In genomic region chr7:75700771-75701345, GRCm38 (mm10) we compare ENCODE assay signal across 20 mouse cellular contexts.
DNase-seq lines count a peak whose midpoint lies in the region; ATAC-seq and TF ChIP-seq lines count a peak whose summit lies in the region.
"Had no signal": no experiment of that assay in that cellular context is flagged by ENCODE, and none has a peak within 500 bp of the region (broad histone marks: within the 10 kb centered on the region; RNA-seq: fewer than 3 reads in every experiment).

No protein-coding gene starts in this region.

- DNase-seq in heart, postnatal 0 days (ENCODE audit: low spot score) = no peak
- peak; percentile 18 for DNase-seq in thymus, adult 2 months
- no peak for DNase-seq in thymus, postnatal 36 days
- DNase-seq in cerebellum, adult 18-20 months = no peak
- DNase-seq in ovary, postnatal 14 days (ENCODE audit: low spot score) = no peak
- DNase-seq: adrenal gland, postnatal 10 days; cerebellum, postnatal 10 days; gastrocnemius, postnatal 25 days; layer of hippocampus, adult 9-11 months; lung, postnatal 14 days had no signal

- no peak overlapping the region for H3K9ac ChIP-seq in heart, postnatal 0 days (replicated peaks; ENCODE audit: low read depth, low read length)
- no peak overlapping the region for H3K9ac ChIP-seq in heart, embryonic 11.5 days (ENCODE audit: low read depth, low read length)
- H3K9ac ChIP-seq: heart, embryonic 13.5 days; intestine, embryonic 15.5 days; limb, embryonic 15.5 days; midbrain, embryonic 12.5 days had no signal

- ATAC-seq in heart, postnatal 0 days (ENCODE audit: insufficient read depth, low read depth) = no peak
- ATAC-seq in heart, embryonic 11.5 days (replicated peaks; ENCODE audit: insufficient number of reproducible peaks, low FRiP score, low TSS enrichment) = no peak
- peak; percentile 31 for ATAC-seq in granulocyte monocyte progenitor cell, adult 5-6 weeks (replicated peaks; ENCODE audit: poor library complexity, severe bottlenecking)
- ATAC-seq in neutrophil, adult 5-6 weeks (ENCODE audit: extremely low read depth, insufficient number of reproducible peaks, low FRiP score, poor library complexity, severe bottlenecking) = peak; percentile 17; the same call in 1 of the 2 replicates
- ATAC-seq: forebrain, embryonic 16.5 days; intestine, embryonic 15.5 days had no signal

- TF ChIP-seq POLR2A in thymus, adult 2 months (IDR thresholded peaks at IDR 0.05; ENCODE audit: control insufficient read depth, extremely low read depth, insufficient read depth, low read length, poor library complexity) = no peak

- peaks cover 86% of the 10 kb centered on the region for H3K36me3 ChIP-seq in heart, postnatal 0 days (replicated peaks; ENCODE audit: control insufficient read depth, insufficient read depth, low read length)
- peaks cover 12% of the 10 kb centered on the region for H3K36me3 ChIP-seq in heart, embryonic 11.5 days (ENCODE audit: control insufficient read depth, insufficient read depth, low read length)
- H3K36me3 ChIP-seq in thymus, adult 2 months (ENCODE audit: control insufficient read depth, insufficient read depth, low read length) = peaks cover 48% of the 10 kb centered on the region

- H3K27me3 ChIP-seq in heart, postnatal 0 days (ENCODE audit: control insufficient read depth, insufficient read depth, low read length) = no peaks in the 10 kb centered on the region
- H3K27me3 ChIP-seq in heart, embryonic 11.5 days (ENCODE audit: control insufficient read depth, insufficient read depth, low read length) = no peaks in the 10 kb centered on the region
- H3K27me3 ChIP-seq in thymus, adult 2 months (ENCODE audit: control insufficient read depth, insufficient read depth, low read length) = no peaks in the 10 kb centered on the region
- H3K27me3 ChIP-seq: heart, embryonic 13.5 days; intestine, embryonic 15.5 days; limb, embryonic 15.5 days; midbrain, embryonic 12.5 days had no signal

- no peak overlapping the region for H3K4me2 ChIP-seq in heart, postnatal 0 days (ENCODE audit: low read depth, low read length)
- H3K4me2 ChIP-seq in heart, embryonic 11.5 days = no peak overlapping the region
- H3K4me2 ChIP-seq: heart, embryonic 13.5 days; intestine, embryonic 15.5 days; limb, embryonic 15.5 days; midbrain, embryonic 12.5 days had no signal

- TF ChIP-seq EP300 in heart, postnatal 0 days (IDR thresholded peaks at IDR 0.05; ENCODE audit: low read depth) = no peak

- no peak overlapping the region for H3K4me3 ChIP-seq in heart, postnatal 0 days (ENCODE audit: low read depth, low read length)
- no peak overlapping the region for H3K4me3 ChIP-seq in heart, embryonic 11.5 days (ENCODE audit: low read depth, low read length)
- H3K4me3 ChIP-seq in thymus, adult 2 months (ENCODE audit: control insufficient read depth, insufficient read depth, low read length) = no peak overlapping the region
- H3K4me3 ChIP-seq: erythroblast, embryonic 14.5 days; heart, embryonic 13.5 days; intestine, embryonic 15.5 days; limb, embryonic 15.5 days; midbrain, embryonic 12.5 days had no signal

- peak overlapping the region; percentile 13; the same call in 1 of the 2 replicates for H3K27ac ChIP-seq in heart, postnatal 0 days (ENCODE audit: low read depth)
- no peak overlapping the region for H3K27ac ChIP-seq in heart, embryonic 11.5 days (ENCODE audit: low read depth, low read length)
- peak overlapping the region; percentile 61; the same call in 1 of the 2 replicates for H3K27ac ChIP-seq in thymus, adult 2 months (ENCODE audit: control insufficient read depth, insufficient read depth, low read length)
- H3K27ac ChIP-seq: heart, embryonic 13.5 days; intestine, embryonic 15.5 days; kidney, postnatal 0 days; limb, embryonic 15.5 days; midbrain, embryonic 12.5 days had no signal

- no peaks in the 10 kb centered on the region for H3K4me1 ChIP-seq in heart, postnatal 0 days (ENCODE audit: control insufficient read depth, insufficient read depth)
- H3K4me1 ChIP-seq in heart, embryonic 11.5 days (ENCODE audit: control insufficient read depth, insufficient read depth, low read length) = no peaks in the 10 kb centered on the region
- peaks cover 8% of the 10 kb centered on the region for H3K4me1 ChIP-seq in thymus, adult 2 months (replicated peaks; ENCODE audit: control insufficient read depth, insufficient read depth, low read length)
- H3K4me1 ChIP-seq: heart, embryonic 13.5 days; intestine, embryonic 15.5 days; limb, embryonic 15.5 days; midbrain, embryonic 12.5 days had no signal

- TF ChIP-seq CTCF in heart, postnatal 0 days (IDR thresholded peaks at IDR 0.05; ENCODE audit: low read depth) = no peak
- TF ChIP-seq CTCF in thymus, adult 2 months (IDR thresholded peaks at IDR 0.05; ENCODE audit: borderline replicate concordance, control insufficient read depth, extremely low read depth, insufficient read depth, low read length, poor library complexity) = no peak

- 79% methylated on average over 10 of the region's 10 CpGs for WGBS in heart, postnatal 0 days
- WGBS in heart, embryonic 11.5 days (ENCODE audit: insufficient replicate concordance) = 86% methylated on average over 10 of the region's 10 CpGs
- 33% methylated on average over 10 of the region's 10 CpGs for WGBS in thymus, adult 2 months

- H3K9me3 ChIP-seq in heart, postnatal 0 days (replicated peaks; ENCODE audit: control insufficient read depth, low read length) = no peaks in the 10 kb centered on the region
- H3K9me3 ChIP-seq in heart, embryonic 11.5 days (replicated peaks; ENCODE audit: control insufficient read depth, low read length) = no peaks in the 10 kb centered on the region
- H3K9me3 ChIP-seq: heart, embryonic 13.5 days; intestine, embryonic 15.5 days; limb, embryonic 15.5 days; midbrain, embryonic 12.5 days had no signal

Comparison
In these comparisons a context has a peak if more than half of its experiments do, and no peak if none do; other contexts are left out.
1. ATAC-seq: peak in granulocyte monocyte progenitor cell, adult 5-6 weeks (single experiment) and neutrophil, adult 5-6 weeks (single experiment); none in heart, postnatal 0 days (single experiment) and heart, embryonic 11.5 days (single experiment).